Mouse (Mus musculus) embryonic facial prominence, embryonic 14.5 days (tissue): ENCODE results near the gene Adi1. TPM values are rescaled to one million over a fixed set of nuclear protein-coding genes. Genes with fewer than 3 reads are reported as not detected.

Experiments used
- ATAC-seq: fragments of 200-750 bp; cut with Nextera tagmentation; 2 replicates; pipeline ENCODE4 v1.8.0; 2017; ENCODE audit warnings: low read depth, moderate number of reproducible peaks, moderate TSS enrichment
- DNase-seq: peaks from one replicate; pipeline ENCODE4 v3.0.0-alpha.2; 2015; ENCODE audit warnings: low spot score
- H3K27ac ChIP-seq: fragments of 300-500 bp; sonication (generic); replicated peaks from 2 replicates; pipeline ENCODE4 v1.5.1; 2014; ENCODE audit warnings: low read depth, mild to moderate bottlenecking, low read length, moderate library complexity
- H3K27me3 ChIP-seq: fragments of 300-500 bp; sonication (generic); replicated peaks from 2 replicates; pipeline ENCODE4 v1.6.1; 2014; ENCODE audit warnings: low read length; ENCODE audit not compliant: control insufficient read depth, insufficient read depth
- H3K36me3 ChIP-seq: fragments of 300-500 bp; sonication (generic); 2 replicates; pipeline ENCODE4 v1.6.1; 2014; ENCODE audit warnings: low read length, mixed read lengths; ENCODE audit not compliant: control insufficient read depth, insufficient read depth
- H3K4me1 ChIP-seq: fragments of 300-500 bp; sonication (generic); 2 replicates; pipeline ENCODE4 v1.6.1; 2014; ENCODE audit warnings: antibody characterized with exemption, low read length; ENCODE audit not compliant: control insufficient read depth, insufficient read depth
- H3K4me2 ChIP-seq: fragments of 300-500 bp; sonication (generic); 2 replicates; pipeline ENCODE4 v1.6.1; 2014; ENCODE audit warnings: low read depth, mild to moderate bottlenecking, low read length, moderate library complexity, mixed read lengths
- H3K4me3 ChIP-seq: fragments of 300-500 bp; sonication (generic); 2 replicates; pipeline ENCODE4 v1.5.1; 2014; ENCODE audit warnings: low read depth, mild to moderate bottlenecking, low read length
- H3K9ac ChIP-seq: fragments of 300-500 bp; sonication (generic); 2 replicates; pipeline ENCODE4 v1.6.1; 2014; ENCODE audit warnings: low read depth, mild to moderate bottlenecking, low read length, moderate library complexity, mixed read lengths
- H3K9me3 ChIP-seq: fragments of 300-500 bp; sonication (generic); 2 replicates; pipeline ENCODE4 v1.6.1; 2016; ENCODE audit warnings: low read length; ENCODE audit not compliant: control insufficient read depth
- WGBS: fragments of 180-500 bp; shearing (Covaris S2); extraction: QIAGEN DNeasy Blood & Tissue Kit; methylation state at CpG from one replicate; pipeline ENCODE4 v1.1.7; 2014; 5-methylcytosine and 5-hydroxymethylcytosine counted together
- polyA plus RNA-seq: library from polyadenylated mRNA; unstranded; fragments of >200 nt; fragmentation: Nextera tagmentation; extraction: Ambion mirVana; gene quantifications from 2 replicates; pipeline ENCODE4 v1.2.1, GENCODE M21; 2014

Gene Adi1
- polyA plus RNA-seq, 1 experiment from 2014 or later: 57.5 TPM

GRCm38 (mm10) chr12:28649141-28650110 is 25.6 kb upstream of the Adi1 start, which contains the start of gene Rnaseh1:
TSS of gene Rnaseh1 (plus strand) at chr12:28649602.
- ATAC-seq (peak; percentile 97), DNase-seq (peak; percentile 95)
- Histone ChIP-seq H3K4me1 (peaks cover 6% of the 10 kb centered on the region; the same call in 1 of the 2 replicates), H3K4me2 (peak within 1 kb of the TSS; percentile 82), H3K9ac (peak within 1 kb of the TSS; percentile 86), H3K27me3 (no peaks in the 10 kb centered on the region), H3K4me3 (peak within 1 kb of the TSS; percentile 88), H3K9me3 (no peaks in the 10 kb centered on the region), H3K36me3 (peaks cover 19% of the 10 kb centered on the region; the same call in 1 of the 2 replicates), H3K27ac (peak within 1 kb of the TSS; percentile 74)
- WGBS: 2% methylated on average over 52 of the region's 52 CpGs

- no peak overlapping the region for H3K4me3 ChIP-seq
- 87% methylated on average over 4 of the region's 4 CpGs for WGBS
- H3K4me2 ChIP-seq: no peak overlapping the region
- DNase-seq (no peak), ATAC-seq (no peak)
- H3K36me3 ChIP-seq: peaks cover 42% of the 10 kb centered on the region
- H3K27me3 ChIP-seq: no peaks in the 10 kb centered on the region
- H3K9ac ChIP-seq: no peak overlapping the region
- no peak overlapping the region for H3K27ac ChIP-seq
- H3K9me3 ChIP-seq: no peaks in the 10 kb centered on the region
- peaks cover 7% of the 10 kb centered on the region; the same call in 1 of the 2 replicates for H3K4me1 ChIP-seq
Measured at GRCm38 (mm10) chr12:28662628-28663027, 12.4 kb upstream of the Adi1 start.

- ATAC-seq: no peak
- H3K9ac ChIP-seq: no peak overlapping the region
- H3K27ac ChIP-seq: no peak overlapping the region
Measured at GRCm38 (mm10) chr12:28666734-28667133, 8.3 kb upstream of the Adi1 start.

GRCm38 (mm10) chr12:28667287-28667686 is 7.7 kb upstream of the Adi1 start:
- Histone ChIP-seq H3K4me1 (peaks cover 8% of the 10 kb centered on the region; the same call in 1 of the 2 replicates), H3K4me2 (no peak overlapping the region), H3K27ac (no peak overlapping the region), H3K4me3 (no peak overlapping the region), H3K36me3 (0 out of 2 replicates have a peak, but pooled peaks cover 4% of the 10 kb centered on the region), H3K9ac (no peak overlapping the region), H3K9me3 (no peaks in the 10 kb centered on the region), H3K27me3 (no peaks in the 10 kb centered on the region)
- ATAC-seq: 0 out of 2 replicates have a peak, but pooled peaks have one; percentile 45
- WGBS: 15% methylated on average over 8 of the region's 8 CpGs
- DNase-seq: peak; percentile 39

More at GRCm38 (mm10) chr12:28666734-28667133, 8.3 kb upstream of the Adi1 start:
- WGBS: 63% methylated on average over 4 of the region's 4 CpGs
- Histone ChIP-seq H3K9me3 (no peaks in the 10 kb centered on the region), H3K4me1 (peaks cover 8% of the 10 kb centered on the region; the same call in 1 of the 2 replicates), H3K4me2 (no peak overlapping the region), H3K36me3 (0 out of 2 replicates have a peak, but pooled peaks cover 4% of the 10 kb centered on the region), H3K4me3 (no peak overlapping the region), H3K27me3 (no peaks in the 10 kb centered on the region)
- DNase-seq: no peak

- ATAC-seq (no peak), DNase-seq (no peak)
- peaks cover 10% of the 10 kb centered on the region for H3K4me1 ChIP-seq
- WGBS: 83% methylated on average over 10 of the region's 10 CpGs
- H3K4me2 ChIP-seq: peak overlapping the region; percentile 57
- H3K4me3 ChIP-seq: peak overlapping the region; percentile 57
- H3K27ac ChIP-seq: peak overlapping the region; percentile 92; the same call in 1 of the 2 replicates
- H3K9ac ChIP-seq: peak overlapping the region; percentile 70; the same call in 1 of the 2 replicates
- no peaks in the 10 kb centered on the region for H3K9me3 ChIP-seq
- no peaks in the 10 kb centered on the region for H3K27me3 ChIP-seq
- peaks cover 8% of the 10 kb centered on the region; the same call in 1 of the 2 replicates for H3K36me3 ChIP-seq
Measured at GRCm38 (mm10) chr12:28674038-28674720, 852 bp upstream of the Adi1 start.

- no peaks in the 10 kb centered on the region for H3K9me3 ChIP-seq
- H3K36me3 ChIP-seq: peaks cover 12% of the 10 kb centered on the region
- WGBS: 59% methylated on average over 5 of the region's 5 CpGs
- no peaks in the 10 kb centered on the region for H3K27me3 ChIP-seq
- H3K9ac ChIP-seq: peak overlapping the region; percentile 70
- H3K4me3 ChIP-seq: peak overlapping the region; percentile 57
- DNase-seq (no peak), ATAC-seq (no peak)
- peaks cover 10% of the 10 kb centered on the region for H3K4me1 ChIP-seq
- H3K4me2 ChIP-seq: peak overlapping the region; percentile 57
- H3K27ac ChIP-seq: peak overlapping the region; percentile 92
Measured at GRCm38 (mm10) chr12:28675925-28676209, 836 bp downstream of the Adi1 start.

- H3K27me3 ChIP-seq: no peaks in the 10 kb centered on the region
- no peak overlapping the region for H3K27ac ChIP-seq
- H3K9ac ChIP-seq: no peak overlapping the region
- 100% methylated on average over 1 of the region's 1 CpGs for WGBS
- no peaks in the 10 kb centered on the region for H3K9me3 ChIP-seq
- no peak overlapping the region for H3K4me2 ChIP-seq
- no peak overlapping the region for H3K4me3 ChIP-seq
- no peak for DNase-seq
- peaks cover 23% of the 10 kb centered on the region; the same call in 1 of the 2 replicates for H3K36me3 ChIP-seq
- no peak for ATAC-seq
- H3K4me1 ChIP-seq: no peaks in the 10 kb centered on the region
Measured at GRCm38 (mm10) chr12:28684674-28685073, 9.6 kb downstream of the Adi1 start.

GRCm38 (mm10) chr12:28685771-28686170 is 10.7 kb downstream of the Adi1 start:
- H3K27ac ChIP-seq: no peak overlapping the region
- H3K36me3 ChIP-seq: peaks cover 31% of the 10 kb centered on the region
- no peak overlapping the region for H3K4me3 ChIP-seq
- 57% methylated on average over 3 of the region's 3 CpGs for WGBS
- H3K4me2 ChIP-seq: no peak overlapping the region
- no peaks in the 10 kb centered on the region for H3K4me1 ChIP-seq
- DNase-seq (no peak), ATAC-seq (no peak)
- H3K9ac ChIP-seq: no peak overlapping the region
- H3K27me3 ChIP-seq: no peaks in the 10 kb centered on the region
- no peaks in the 10 kb centered on the region for H3K9me3 ChIP-seq
